Mouse (Mus musculus): ENCODE measurements at regions not wholly inside any gene's neighbourhood (a gene's known extent, or its start where the extent isn't known, plus 50 kb on each side); places are given as distances from the start of the nearest gene placed in this dataset.

- DNase-seq (ENCODE audit: low spot score): peak; percentile 14
Measured at GRCm38 (mm10) chr5:9954652-9955051, 229.7 kb upstream of the Grm3 start.

- no peak for DNase-seq (ENCODE audit: low spot score)
Measured at GRCm38 (mm10) chr5:9938746-9939145, 213.8 kb upstream of the Grm3 start.

GRCm38 (mm10) chr5:9912936-9913335, 188.0 kb upstream of the Grm3 start:
- DNase-seq (ENCODE audit: low spot score): no peak

- peak; percentile 38 for DNase-seq (ENCODE audit: low spot score)
Measured at GRCm38 (mm10) chr5:9911783-9912182, 186.8 kb upstream of the Grm3 start.

- no peak for DNase-seq (ENCODE audit: low spot score)
Measured at GRCm38 (mm10) chr5:9911089-9911473, 186.1 kb upstream of the Grm3 start.

- no peak for DNase-seq (ENCODE audit: low spot score)
Measured at GRCm38 (mm10) chr5:9910452-9911088, 185.6 kb upstream of the Grm3 start.

GRCm38 (mm10) chr5:9895297-9895696, 170.3 kb upstream of the Grm3 start:
- no peak for DNase-seq (ENCODE audit: low spot score)

GRCm38 (mm10) chr5:9878063-9878462, 153.1 kb upstream of the Grm3 start:
- no peak for DNase-seq (ENCODE audit: low spot score)

- peak; percentile 7 for DNase-seq (ENCODE audit: low spot score)
Measured at GRCm38 (mm10) chr5:9869091-9869490, 144.1 kb upstream of the Grm3 start.

- no peak for DNase-seq (ENCODE audit: low spot score)
Measured at GRCm38 (mm10) chr5:9829750-9830149, 104.8 kb upstream of the Grm3 start.

- DNase-seq (ENCODE audit: low spot score): no peak
Measured at GRCm38 (mm10) chr5:9801707-9802106, 76.7 kb upstream of the Grm3 start.

- DNase-seq (ENCODE audit: low spot score): no peak
Measured at GRCm38 (mm10) chr5:9781107-9781506, 56.1 kb upstream of the Grm3 start.
